Mouse (Mus musculus) c-Kit-positive CD71-positive TER-119-positive erythroid progenitor cells, embryonic 14.5 days (primary cell): ENCODE results near the gene Gpr137.

ENCODE experiments used
- DNase-seq: peaks from one replicate; pipeline ENCODE4 v3.0.0-alpha.2; 2013; ENCODE audit warnings: low spot score

Gpr137 gene

GRCm38 (mm10) chr19:6973581-6974190 is 31.4 kb upstream of the Gpr137 start:
- no peak for DNase-seq

- no peak for DNase-seq
These were observed 30.1 kb upstream of the Gpr137 start for GRCm38 (mm10) chr19:6972247-6972917.

GRCm38 (mm10) chr19:6971644-6972043 is 29.4 kb upstream of the Gpr137 start:
- DNase-seq: no peak

- DNase-seq: no peak
These were observed 28.3 kb upstream of the Gpr137 start for GRCm38 (mm10) chr19:6970460-6971085.

GRCm38 (mm10) chr19:6969665-6970381 is 27.5 kb upstream of the Gpr137 start:
- DNase-seq: no peak

GRCm38 (mm10) chr19:6969291-6969664 is 27.0 kb upstream of the Gpr137 start:
- no peak for DNase-seq

GRCm38 (mm10) chr19:6968491-6969271 is 26.4 kb upstream of the Gpr137 start:
- no peak for DNase-seq

GRCm38 (mm10) chr19:6956461-6956860 is 14.2 kb upstream of the Gpr137 start:
- DNase-seq: no peak

GRCm38 (mm10) chr19:6955424-6955823 is 13.1 kb upstream of the Gpr137 start:
- DNase-seq: no peak

GRCm38 (mm10) chr19:6954046-6954445 is 11.8 kb upstream of the Gpr137 start:
- DNase-seq: no peak

GRCm38 (mm10) chr19:6952712-6953037 is 10.4 kb upstream of the Gpr137 start:
- DNase-seq: no peak

GRCm38 (mm10) chr19:6951994-6952711 is 9.9 kb upstream of the Gpr137 start:
- DNase-seq: no peak

- peak; percentile 75 for DNase-seq
These were observed 9.2 kb upstream of the Gpr137 start for GRCm38 (mm10) chr19:6951381-6951968.

GRCm38 (mm10) chr19:6950613-6951153 is 8.4 kb upstream of the Gpr137 start:
- no peak for DNase-seq

GRCm38 (mm10) chr19:6949951-6950350 is 7.7 kb upstream of the Gpr137 start:
- DNase-seq: no peak

- DNase-seq: no peak
These were observed 7.3 kb upstream of the Gpr137 start for GRCm38 (mm10) chr19:6949532-6949931.

GRCm38 (mm10) chr19:6948186-6948585 is 5.9 kb upstream of the Gpr137 start:
- no peak for DNase-seq

GRCm38 (mm10) chr19:6947742-6948141 is 5.5 kb upstream of the Gpr137 start:
- no peak for DNase-seq

GRCm38 (mm10) chr19:6943709-6944108 is 1.4 kb upstream of the Gpr137 start:
- DNase-seq: no peak

- no peak for DNase-seq
These were observed 484 bp upstream of the Gpr137 start for GRCm38 (mm10) chr19:6942764-6943163.
